16 mouse cellular contexts compared by ENCODE assay signal in genomic region chr5:119804301-119805039, GRCm38 (mm10). TPM values are rescaled to one million over a fixed set of nuclear protein-coding genes. Genes with fewer than 3 reads are reported as not detected.
DNase-seq lines count a peak whose midpoint lies in the region; ATAC-seq and TF ChIP-seq lines count a peak whose summit lies in the region.
"Had no signal": no experiment of that assay in that cellular context is flagged by ENCODE, and none has a peak within 500 bp of the region (broad histone marks: within the 10 kb centered on the region; RNA-seq: fewer than 3 reads in every experiment).

No protein-coding gene starts in this region.

- no peaks in the 10 kb centered on the region for H3K9me3 ChIP-seq in lung, embryonic 15.5 days
- no peaks in the 10 kb centered on the region for H3K9me3 ChIP-seq in limb, embryonic 15.5 days
- H3K9me3 ChIP-seq: hindbrain, embryonic 15.5 days had no signal

- no peak for ATAC-seq in lung, embryonic 15.5 days (ENCODE audit: borderline replicate concordance, extremely low read depth, low FRiP score, low TSS enrichment)
- ATAC-seq in limb, embryonic 15.5 days (ENCODE audit: insufficient number of reproducible peaks, low FRiP score, low TSS enrichment, low read depth): no peak

- H3K79me2 ChIP-seq in heart, adult 2 months (replicated peaks; ENCODE audit: control insufficient read depth, insufficient read depth, low read length): no peaks in the 10 kb centered on the region

- no peaks in the 10 kb centered on the region for H3K36me3 ChIP-seq in heart, adult 2 months (ENCODE audit: control insufficient read depth, insufficient read depth, low read length)
- H3K36me3 ChIP-seq in lung, embryonic 15.5 days: no peaks in the 10 kb centered on the region
- no peaks in the 10 kb centered on the region for H3K36me3 ChIP-seq in limb, embryonic 15.5 days
- H3K36me3 ChIP-seq: hindbrain, embryonic 15.5 days had no signal

- no peaks in the 10 kb centered on the region for H3K4me1 ChIP-seq in heart, adult 2 months (ENCODE audit: control insufficient read depth, insufficient read depth, low read length)
- H3K4me1 ChIP-seq in lung, embryonic 15.5 days: peaks cover 27% of the 10 kb centered on the region; the same call in 1 of the 2 replicates
- peaks cover 21% of the 10 kb centered on the region for H3K4me1 ChIP-seq in limb, embryonic 15.5 days
- H3K4me1 ChIP-seq: hindbrain, embryonic 15.5 days had no signal

- no peak for TF ChIP-seq CTCF in heart, adult 2 months (IDR thresholded peaks at IDR 0.05)

- TF ChIP-seq POLR2A in heart, adult 2 months (IDR thresholded peaks at IDR 0.05; ENCODE audit: insufficient read depth, low read depth, low read length): no peak

- H3K27me3 ChIP-seq in heart, adult 2 months (ENCODE audit: control insufficient read depth, insufficient read depth, low read length): peaks cover 11% of the 10 kb centered on the region
- H3K27me3 ChIP-seq in lung, embryonic 15.5 days: peaks cover 91% of the 10 kb centered on the region
- peaks cover 99% of the 10 kb centered on the region for H3K27me3 ChIP-seq in limb, embryonic 15.5 days

- TF ChIP-seq EP300 in heart, adult 2 months (IDR thresholded peaks at IDR 0.05; ENCODE audit: insufficient read depth, low read depth, low read length): no peak

- no peak overlapping the region for H3K9ac ChIP-seq in heart, adult 2 months (ENCODE audit: low read depth, low read length)
- peak overlapping the region; percentile 63 for H3K9ac ChIP-seq in lung, embryonic 15.5 days
- H3K9ac ChIP-seq in limb, embryonic 15.5 days: peak overlapping the region; percentile 37
- H3K9ac ChIP-seq: hindbrain, embryonic 15.5 days; liver, embryonic 14.5 days had no signal

- DNase-seq in heart, adult 2 months: no peak
- no peak for DNase-seq in heart, postnatal 14 days
- no peak for DNase-seq in lung, postnatal 25 days (ENCODE audit: low spot score)
- DNase-seq in embryo, embryonic 9.5 days (ENCODE audit: extremely low spot score): peak; percentile 53
- no peak for DNase-seq in kidney, postnatal 14 days
- DNase-seq in frontal cortex, postnatal 36 days (ENCODE audit: low spot score in 2 of 2): no peak
- DNase-seq: B cell, adult 2 months; cerebellum, adult 11-12 months; kidney, adult 9 months had no signal

- intact Hi-C loops in heart, adult 2 months (cut with DNase I): no loop called here
- intact Hi-C loops in heart, postnatal 14 days (cut with DNase I): loop anchor here (5.0 kb wide), 1 partner anchor 33 kb away; no protein-coding TSS in a partner anchor

- WGBS in heart, adult 2 months: 4% methylated on average over 35 of the region's 35 CpGs
- under 1% methylated on average over 35 of the region's 35 CpGs for WGBS in lung, embryonic 15.5 days
- WGBS in limb, embryonic 15.5 days: 1% methylated on average over 35 of the region's 35 CpGs

- peak overlapping the region; percentile 7; the same call in 1 of the 2 replicates for H3K27ac ChIP-seq in heart, adult 2 months
- H3K27ac ChIP-seq in lung, embryonic 15.5 days: peak overlapping the region; percentile 91
- H3K27ac ChIP-seq in limb, embryonic 15.5 days: peak overlapping the region; percentile 81
- H3K27ac ChIP-seq: hindbrain, embryonic 15.5 days; liver, embryonic 14.5 days had no signal

- H3K4me3 ChIP-seq in heart, adult 2 months: no peak overlapping the region
- H3K4me3 ChIP-seq in lung, embryonic 15.5 days: peak overlapping the region; percentile 42
- H3K4me3 ChIP-seq in limb, embryonic 15.5 days: peak overlapping the region; percentile 35
- H3K4me3 ChIP-seq: erythroblast, embryonic 14.5 days; hindbrain, embryonic 15.5 days had no signal

- peak overlapping the region; percentile 53 for H3K4me2 ChIP-seq in lung, embryonic 15.5 days
- H3K4me2 ChIP-seq in limb, embryonic 15.5 days: peak overlapping the region; percentile 41
- H3K4me2 ChIP-seq: hindbrain, embryonic 15.5 days had no signal

RNA-seq across cellular contexts. Expression of gene Tbx5, which starts 28.0 kb away (rescaled TPM):
- 10 to 100 TPM; 22.6 to 36.9 TPM for total RNA-seq in heart, adult 2 months (2021)
- 26.5 and 27.0 TPM in 2 replicates for polyA plus RNA-seq in heart, adult 2 months (2012; rRNA removed)
- 10 to 100 TPM; 18.9 to 36.8 TPM for total RNA-seq in heart, postnatal 14 days (2021)
- 50.1 and 55.7 TPM in 2 replicates for polyA plus RNA-seq in lung, embryonic 15.5 days (2015; fragmentation: Nextera tagmentation; extraction: Ambion mirVana)
- 18.1 and 21.3 TPM in 2 replicates for polyA plus RNA-seq in limb, embryonic 15.5 days (2015; fragmentation: Nextera tagmentation; extraction: Ambion mirVana)
- total RNA-seq: layer of hippocampus, postnatal 10 days; monocyte, adult 5-6 weeks had no signal
- polyA plus RNA-seq: erythroblast, embryonic 14.5 days had no signal

Comparison
In these comparisons a context has a peak if more than half of its experiments do, and no peak if none do; other contexts are left out.
1. H3K27ac ChIP-seq: peak in every context shown above with its lines; median percentile 91 in lung, embryonic 15.5 days; 81 in limb, embryonic 15.5 days; 7 in heart, adult 2 months.